13 mouse cellular contexts compared by ENCODE assay signal in genomic region chr11:65061437-65061836, GRCm38 (mm10).
DNase-seq lines count a peak whose midpoint lies in the region; ATAC-seq and TF ChIP-seq lines count a peak whose summit lies in the region.
"Had no signal": no experiment of that assay in that cellular context is flagged by ENCODE, and none has a peak within 500 bp of the region (broad histone marks: within the 10 kb centered on the region; RNA-seq: fewer than 3 reads in every experiment).

No protein-coding gene starts in this region.

- no peaks in the 10 kb centered on the region for H3K27me3 ChIP-seq in liver, embryonic 14.5 days (ENCODE audit: control insufficient read depth, insufficient read depth, low read length)
- H3K27me3 ChIP-seq in liver, embryonic 11.5 days (replicated peaks; ENCODE audit: control insufficient read depth, insufficient read depth, low read length) = no peaks in the 10 kb centered on the region
- peaks cover 1% of the 10 kb centered on the region for H3K27me3 ChIP-seq in CH12.LX (replicated peaks)
- H3K27me3 ChIP-seq: stomach, embryonic 15.5 days had no signal

- in situ Hi-C loops in CH12.LX (cut with MboI; ENCODE audit: low pct_ligation_motif_present, low pct_unique_long_range_greater_than_20kb, low sequenced_read_pairs) = loop anchor here (25.0 kb wide), 1 partner anchor 601 kb away; no protein-coding TSS in a partner anchor

- H3K4me2 ChIP-seq in liver, embryonic 14.5 days (ENCODE audit: low read depth) = no peak overlapping the region
- no peak overlapping the region for H3K4me2 ChIP-seq in liver, embryonic 11.5 days
- H3K4me2 ChIP-seq in CH12.LX (ENCODE audit: insufficient read depth, low read depth, poor library complexity, severe bottlenecking) = no peak overlapping the region
- H3K4me2 ChIP-seq: stomach, embryonic 15.5 days had no signal

- no peak for TF ChIP-seq POLR2A in CH12.LX (IDR thresholded peaks at IDR 0.05; ENCODE audit: low read depth, low read length)

- no peak overlapping the region for H3K4me3 ChIP-seq in liver, embryonic 14.5 days (ENCODE audit: insufficient read depth in 1 of 2, low read depth in 2 of 2, low read length in 2 of 2)
- H3K4me3 ChIP-seq in liver, embryonic 11.5 days (ENCODE audit: low read depth, low read length) = no peak overlapping the region
- H3K4me3 ChIP-seq in CH12.LX (replicated peaks in 1 of 3; ENCODE audit: low read depth in 2 of 3, low read length in 2 of 3, poor library complexity in 1 of 3) = no peak overlapping the region
- H3K4me3 ChIP-seq: embryonic facial prominence, embryonic 10.5 days; stomach, embryonic 15.5 days had no signal

- TF ChIP-seq CTCF in liver, embryonic 14.5 days (IDR thresholded peaks at IDR 0.05; ENCODE audit: low read depth) = peak; percentile 10; the same call in 1 of the 2 replicates
- peak; percentile 19 to 45; a peak in 3 of 4 replicates for TF ChIP-seq CTCF in CH12.LX (conservative IDR thresholded peaks at IDR 0.05 in 1 of 2, IDR thresholded peaks at IDR 0.05 in 1 of 2; ENCODE audit: low read depth in 2 of 2, low read length in 2 of 2)

- intact Hi-C loops in heart, postnatal 25 days (cut with DNase I) = no loop called here
- intact Hi-C loops in left cerebral cortex, postnatal 25 days (cut with DNase I) = no loop called here

- H3K79me2 ChIP-seq in CH12.LX (replicated peaks; ENCODE audit: control insufficient read depth, extremely low read depth, insufficient read depth, poor library complexity, severe bottlenecking) = no peaks in the 10 kb centered on the region

- no peaks in the 10 kb centered on the region for H3K9me3 ChIP-seq in liver, embryonic 14.5 days (ENCODE audit: control insufficient read depth, low read length)
- no peaks in the 10 kb centered on the region for H3K9me3 ChIP-seq in liver, embryonic 11.5 days (ENCODE audit: control insufficient read depth, low read length)
- no peaks in the 10 kb centered on the region for H3K9me3 ChIP-seq in CH12.LX (replicated peaks; ENCODE audit: low read length)
- H3K9me3 ChIP-seq: embryonic facial prominence, embryonic 10.5 days; stomach, embryonic 15.5 days had no signal

- TF ChIP-seq RAD21 in CH12.LX (IDR thresholded peaks at IDR 0.05; ENCODE audit: low read depth, low read length) = no peak; the same call in none of the 2 replicates

- TF ChIP-seq EP300 in liver, embryonic 14.5 days (IDR thresholded peaks at IDR 0.05; ENCODE audit: low read depth) = no peak
- TF ChIP-seq EP300 in CH12.LX (IDR thresholded peaks at IDR 0.05; ENCODE audit: low read length) = no peak

- DNase-seq in heart, adult 11 months = peak; percentile 50
- DNase-seq in heart, postnatal 25 days (ENCODE audit: low spot score) = no peak
- DNase-seq in liver, embryonic 14.5 days (ENCODE audit: low read depth in 3 of 3, low spot score in 3 of 3) = no peak
- DNase-seq in liver, embryonic 11.5 days (ENCODE audit: low spot score) = no peak
- DNase-seq in CH12.LX (ENCODE audit: extremely low read depth) (peak; percentile 21), ZHBTc4 (ENCODE audit: low read depth, low spot score) (peak; percentile 49)
- DNase-seq in left cerebral cortex, postnatal 25 days (ENCODE audit: low spot score in 2 of 2) = no peak
- DNase-seq: left cerebral cortex, postnatal 4 days; thymus, postnatal 36 days had no signal

- no peaks in the 10 kb centered on the region for H3K36me3 ChIP-seq in liver, embryonic 14.5 days (replicated peaks; ENCODE audit: control insufficient read depth, insufficient read depth, low read depth)
- H3K36me3 ChIP-seq in liver, embryonic 11.5 days (ENCODE audit: control insufficient read depth, insufficient read depth, low read length) = no peaks in the 10 kb centered on the region
- H3K36me3 ChIP-seq in CH12.LX (replicated peaks in 1 of 2; ENCODE audit: control insufficient read depth in 1 of 2, insufficient read depth in 1 of 2, low read length in 1 of 2) = no peaks in the 10 kb centered on the region
- H3K36me3 ChIP-seq: embryonic facial prominence, embryonic 10.5 days; stomach, embryonic 15.5 days had no signal

- ATAC-seq in liver, embryonic 14.5 days (ENCODE audit: insufficient read depth) = no peak
- ATAC-seq in liver, embryonic 11.5 days (replicated peaks; ENCODE audit: low FRiP score) = no peak
- ATAC-seq: activated CD4-positive, CD25-positive, alpha-beta regulatory T cell, adult 4 months; hindbrain, embryonic 16.5 days had no signal

- dilution Hi-C loops in CH12.LX (cut with MboI; ENCODE audit: extremely low pct_ligation_motif_present, extremely low pct_unique_long_range_greater_than_20kb, low sequenced_read_pairs) = no loop called here

- H3K9ac ChIP-seq in liver, embryonic 14.5 days (replicated peaks) = no peak overlapping the region
- no peak overlapping the region for H3K9ac ChIP-seq in liver, embryonic 11.5 days (ENCODE audit: low read depth, low read length)
- no peak overlapping the region for H3K9ac ChIP-seq in CH12.LX (ENCODE audit: insufficient read depth, low read depth)
- H3K9ac ChIP-seq: stomach, embryonic 15.5 days had no signal

- no peaks in the 10 kb centered on the region for H3K4me1 ChIP-seq in liver, embryonic 14.5 days (replicated peaks; ENCODE audit: control insufficient read depth in 2 of 2, insufficient read depth in 2 of 2, low read length in 1 of 2)
- H3K4me1 ChIP-seq in liver, embryonic 11.5 days (replicated peaks; ENCODE audit: control insufficient read depth, insufficient read depth, low read length) = no peaks in the 10 kb centered on the region
- H3K4me1 ChIP-seq in CH12.LX (ENCODE audit: control insufficient read depth in 1 of 2, insufficient read depth in 2 of 2) = peaks cover 0 to 6% of the 10 kb centered on the region in 2 experiments; a peak in 2 of 4 replicates
- H3K4me1 ChIP-seq: stomach, embryonic 15.5 days had no signal

- 37% methylated on average over 3 of the region's 3 CpGs for WGBS in liver, embryonic 14.5 days (ENCODE audit: insufficient replicate concordance)
- whole genome bisulfite sequencing in liver, embryonic 11.5 days = 48% methylated on average over 3 of the region's 3 CpGs

- H3K27ac ChIP-seq in liver, embryonic 14.5 days = no peak overlapping the region
- H3K27ac ChIP-seq in liver, embryonic 11.5 days (ENCODE audit: low read depth, low read length) = no peak overlapping the region
- no peak overlapping the region for H3K27ac ChIP-seq in CH12.LX (ENCODE audit: insufficient read depth, low read depth)
- H3K27ac ChIP-seq: embryonic facial prominence, embryonic 10.5 days; stomach, embryonic 15.5 days had no signal

TF ChIP-seq in CH12.LX, 34 proteins besides CTCF, POLR2A, EP300 and RAD21:
- TF ChIP-seq SMC3 (IDR thresholded peaks at IDR 0.05; ENCODE audit: low read depth, low read length) = peak; percentile 25; the same call in 1 of the 2 replicates
- TF ChIP-seq RCOR1 (conservative IDR thresholded peaks at IDR 0.05; ENCODE audit: low read depth, low read length) = no peak
TF ChIP-seq in CH12.LX: peak in this region for 1.

Comparison
In these comparisons a context has a peak if more than half of its experiments do, and no peak if none do; other contexts are left out.
1. DNase-seq: peak in heart, adult 11 months (single experiment), CH12.LX (single experiment) and ZHBTc4 (single experiment); none in heart, postnatal 25 days (single experiment), liver, embryonic 14.5 days (0 of 3), liver, embryonic 11.5 days (single experiment) and left cerebral cortex, postnatal 25 days (0 of 2).